Mouse (Mus musculus): ENCODE results near the gene Pex11b.
A peak's percentile ranks its signal among the peaks of the same experiment; 100 is the strongest.
"Not testable (repeated sequence)": the region's sequence is repeated elsewhere in the genome, so short reads cannot be mapped to it uniquely, and the experiment has no call there.

The Pex11b gene

GRCm38 (mm10) chr3:96606618-96607017 lies 28.6 kb upstream of the Pex11b start:
- ATAC-seq (ENCODE audit: insufficient number of reproducible peaks, low FRiP score, low TSS enrichment): no peak

- no peak for ATAC-seq (ENCODE audit: insufficient number of reproducible peaks, low FRiP score, low TSS enrichment)
Measured at GRCm38 (mm10) chr3:96617941-96618340, 17.2 kb upstream of the Pex11b start.

DNA sequence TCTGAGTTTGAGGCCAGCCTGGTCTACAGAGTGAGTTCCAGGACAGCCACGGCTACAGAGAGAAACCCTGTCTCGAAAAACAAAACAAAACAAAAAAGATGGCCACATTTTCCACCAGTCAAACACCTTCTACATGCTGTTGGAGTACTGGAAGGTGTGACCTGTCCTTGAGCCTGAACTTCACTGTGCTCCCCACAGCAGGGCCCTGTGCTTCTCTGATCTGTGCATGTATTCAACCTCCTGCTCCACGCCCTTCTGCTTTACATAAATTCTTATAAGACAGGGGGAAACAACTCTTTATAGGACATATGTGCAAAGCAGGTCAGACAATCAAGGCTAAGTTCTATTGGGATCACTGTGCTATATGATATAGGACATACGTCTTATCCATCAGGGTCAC lies 12.0 kb upstream of the Pex11b start:
- no peak for ATAC-seq (ENCODE audit: insufficient number of reproducible peaks, low FRiP score, low TSS enrichment)

- peak; percentile 95 for ATAC-seq (ENCODE audit: insufficient number of reproducible peaks, low FRiP score, low TSS enrichment)
Measured at GRCm38 (mm10) chr3:96629729-96630600, 5.2 kb upstream of the Pex11b start, which contains the start of gene Rbm8a. Gene Rbm8a, plus strand, starts transcription at chr3:96629933.

DNA sequence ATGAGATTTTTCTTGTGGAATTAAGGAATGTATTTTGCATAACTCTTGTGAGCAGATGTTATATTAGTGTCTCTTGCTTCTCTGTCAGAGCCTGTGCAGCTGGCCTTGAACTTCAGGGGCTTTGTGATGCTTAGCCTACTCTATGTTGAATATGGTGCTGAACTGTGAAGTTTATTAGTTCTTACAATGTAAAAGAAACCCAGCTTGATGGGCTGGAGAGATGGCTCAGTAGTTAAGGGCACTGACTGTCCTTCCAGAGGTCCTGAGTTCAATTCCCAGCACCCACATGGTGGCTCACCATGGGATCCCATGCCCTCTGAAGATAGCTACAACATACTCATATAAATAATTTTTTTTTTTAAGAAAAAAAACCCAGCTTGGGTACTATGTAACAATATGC lies 3.1 kb upstream of the Pex11b start:
- no peak for ATAC-seq (ENCODE audit: insufficient number of reproducible peaks, low FRiP score, low TSS enrichment)

- no peak for ATAC-seq (ENCODE audit: insufficient number of reproducible peaks, low FRiP score, low TSS enrichment)
Measured at GRCm38 (mm10) chr3:96634015-96634414, 1.2 kb upstream of the Pex11b start.

DNA sequence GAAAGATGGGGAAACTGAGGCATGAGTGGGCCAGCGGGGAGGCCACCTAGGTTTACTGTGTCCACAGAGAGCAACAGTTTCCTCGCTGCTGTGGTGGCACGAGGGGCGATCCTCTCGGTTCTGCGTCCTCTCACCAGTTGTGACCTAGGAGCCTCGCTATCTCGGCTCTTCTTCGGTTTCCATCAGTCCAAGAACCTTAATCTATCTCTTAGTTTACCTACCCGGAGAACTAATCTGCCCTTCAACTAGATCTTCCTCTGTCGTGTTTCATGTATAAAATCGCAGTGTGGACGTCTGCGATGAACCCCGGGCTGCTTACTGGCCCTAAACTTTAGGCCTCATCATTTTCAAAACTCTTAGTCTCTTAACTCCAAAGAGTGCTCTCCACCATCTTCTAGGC lies 730 bp downstream of the Pex11b start:
- ATAC-seq (ENCODE audit: insufficient number of reproducible peaks, low FRiP score, low TSS enrichment): no peak

DNA sequence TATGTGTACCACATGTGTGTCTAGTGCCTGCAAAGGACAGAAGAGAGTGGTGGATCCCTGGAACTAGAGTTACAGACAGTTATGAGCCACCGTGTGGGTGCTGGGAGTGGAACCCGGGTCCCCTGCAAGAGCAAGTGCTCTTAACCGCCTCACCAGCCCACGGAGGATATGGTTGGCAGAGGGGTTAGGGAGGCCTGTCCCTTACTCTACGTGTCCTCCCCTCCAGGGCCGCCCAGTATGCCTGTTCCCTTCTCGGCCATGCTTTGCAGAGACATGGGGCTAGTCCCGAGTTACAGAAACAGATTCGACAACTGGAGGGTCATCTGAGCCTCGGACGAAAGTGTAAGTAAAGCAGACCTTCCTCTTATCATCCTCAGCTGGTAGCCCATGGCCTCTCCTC lies 1.3 kb downstream of the Pex11b start:
- no peak for ATAC-seq (ENCODE audit: insufficient number of reproducible peaks, low FRiP score, low TSS enrichment)

GRCm38 (mm10) chr3:96639219-96639618 lies 4.0 kb downstream of the Pex11b start:
- ATAC-seq (ENCODE audit: insufficient number of reproducible peaks, low FRiP score, low TSS enrichment): no peak

- peak; percentile 56; the same call in 1 of the 2 replicates for ATAC-seq (ENCODE audit: insufficient number of reproducible peaks, low FRiP score, low TSS enrichment)
Measured at GRCm38 (mm10) chr3:96645018-96645649, 10.0 kb downstream of the Pex11b start, which contains the start of gene Itga10. Gene Itga10, plus strand, starts transcription at chr3:96645584.

DNA sequence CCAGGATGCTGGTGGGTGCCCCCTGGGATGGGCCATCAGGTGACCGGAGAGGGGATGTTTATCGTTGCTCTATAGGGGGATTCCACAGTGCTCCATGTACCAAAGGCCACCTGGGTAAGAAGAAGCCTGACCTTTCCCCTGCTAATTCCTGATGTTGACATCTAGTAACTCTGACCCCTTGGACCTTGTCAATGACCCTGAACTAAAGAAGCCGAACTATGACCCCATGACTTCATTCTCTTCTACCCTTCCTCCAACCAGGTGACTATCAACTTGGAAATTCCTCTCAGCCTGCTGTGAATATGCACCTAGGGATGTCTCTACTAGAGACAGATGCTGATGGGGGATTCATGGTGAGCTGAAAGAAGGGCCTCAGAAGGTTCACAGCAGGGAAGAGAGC lies 12.2 kb downstream of the Pex11b start:
- no peak for ATAC-seq (ENCODE audit: insufficient number of reproducible peaks, low FRiP score, low TSS enrichment)

DNA sequence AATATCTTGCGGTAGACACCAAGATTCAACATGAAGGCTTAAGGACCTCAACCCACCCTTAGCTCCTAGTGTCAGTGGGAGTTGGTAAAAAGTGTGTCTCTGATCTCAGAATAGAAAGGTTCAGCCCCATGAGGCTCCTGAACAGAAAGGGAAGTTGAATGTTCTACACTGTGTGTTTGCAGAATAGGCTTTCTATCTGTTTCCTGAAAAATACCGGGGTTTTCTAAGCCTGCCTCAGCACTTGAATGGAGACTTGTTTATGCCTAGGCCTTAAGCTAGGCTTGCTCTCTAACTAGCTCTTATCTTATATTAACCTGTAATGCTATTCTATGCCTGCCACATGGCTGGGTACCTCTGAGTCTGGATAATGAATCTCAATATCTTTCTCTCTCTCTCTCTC lies 25.7 kb downstream of the Pex11b start:
- ATAC-seq (ENCODE audit: insufficient number of reproducible peaks, low FRiP score, low TSS enrichment): no peak

GRCm38 (mm10) chr3:96662731-96663316 lies 27.6 kb downstream of the Pex11b start:
- no peak for ATAC-seq (ENCODE audit: insufficient number of reproducible peaks, low FRiP score, low TSS enrichment)

DNA sequence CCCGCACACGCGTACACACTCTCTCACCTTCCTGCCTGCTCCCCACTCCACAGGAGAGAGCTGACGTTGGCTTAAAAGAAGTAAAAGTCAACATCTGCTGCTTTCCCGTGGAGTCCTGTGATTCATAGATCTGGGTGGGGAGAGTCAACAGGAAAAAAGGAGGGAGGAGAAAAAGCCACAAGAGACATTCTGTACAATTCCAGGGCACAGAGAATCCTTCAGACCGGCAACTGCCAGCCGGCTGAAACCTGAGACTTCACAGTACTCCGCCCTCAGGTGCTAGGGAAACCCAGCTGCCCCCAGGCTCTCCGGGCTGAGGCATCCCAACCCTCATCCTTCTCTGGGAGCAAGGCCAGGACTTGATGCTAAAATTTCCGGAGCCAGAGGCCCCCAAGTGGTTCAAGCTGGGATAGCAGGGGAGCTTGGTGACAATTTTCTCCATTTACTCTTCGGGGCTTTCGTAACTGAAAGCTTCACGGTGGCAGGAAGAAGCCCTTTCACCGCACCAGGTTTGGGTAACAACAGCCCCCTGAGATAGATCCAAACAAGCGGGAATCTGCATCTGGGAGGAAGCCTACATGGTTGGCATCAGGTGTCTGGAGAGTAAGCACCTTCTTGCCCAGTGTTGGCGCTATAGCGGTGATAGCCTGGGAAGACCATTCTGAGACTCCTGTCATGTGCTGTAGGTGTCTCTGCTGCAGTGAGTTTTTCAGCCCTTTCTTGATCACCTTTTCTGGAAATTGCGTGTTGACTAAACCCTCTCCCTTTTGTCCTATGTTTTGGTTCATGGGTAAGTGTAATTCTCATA lies 28.5 kb downstream of the Pex11b start:
- ATAC-seq (ENCODE audit: insufficient number of reproducible peaks, low FRiP score, low TSS enrichment): peak; percentile 77

DNA sequence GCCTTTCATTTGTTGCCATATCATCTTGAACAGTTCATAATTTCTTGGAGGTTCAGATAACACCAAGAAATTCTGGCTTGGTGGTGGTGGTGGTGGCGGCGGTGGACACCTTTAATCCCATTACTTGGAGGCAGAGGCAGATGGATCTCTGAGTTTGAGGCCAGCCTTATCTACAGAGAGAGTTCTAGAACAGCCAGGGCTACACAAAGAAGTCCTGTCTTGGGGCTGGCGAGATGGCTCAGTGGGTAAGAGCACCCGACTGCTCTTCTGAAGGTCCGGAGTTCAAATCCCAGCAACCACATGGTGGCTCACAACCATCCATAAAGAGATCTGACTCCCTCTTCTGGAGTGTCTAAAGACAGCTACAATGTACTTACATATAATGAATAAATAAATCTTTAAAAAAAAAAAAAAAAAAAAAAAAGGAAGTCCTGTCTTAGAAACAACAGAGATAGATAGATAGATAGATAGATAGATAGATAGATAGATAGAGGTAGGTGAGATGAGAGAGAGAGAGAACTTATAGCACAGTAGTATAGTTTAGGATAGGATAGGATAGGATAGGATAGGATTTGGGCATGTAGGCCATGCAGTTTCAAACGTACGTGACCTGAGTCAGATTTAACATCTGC lies 30.7 kb downstream of the Pex11b start:
- not testable (repeated sequence) for ATAC-seq (ENCODE audit: insufficient number of reproducible peaks, low FRiP score, low TSS enrichment)

DNA sequence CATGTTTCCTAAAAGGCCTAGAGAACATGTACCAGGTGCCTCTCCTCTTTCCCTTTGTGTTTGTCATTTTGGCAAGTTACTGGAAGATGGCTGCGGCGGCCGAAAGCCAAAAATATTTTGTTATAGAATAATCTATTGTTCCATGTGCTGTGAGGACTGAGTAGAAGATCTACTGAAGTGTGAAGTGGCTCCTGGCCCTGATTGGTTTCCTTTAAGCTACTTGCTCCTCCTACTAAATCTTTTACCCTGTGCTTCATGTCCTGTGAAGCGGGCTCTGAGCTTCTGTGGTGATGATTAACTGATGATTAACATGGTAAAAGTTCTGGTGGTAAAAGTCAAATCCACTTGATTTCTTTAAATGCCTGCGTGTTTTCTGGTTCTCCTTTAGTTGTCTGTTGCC lies 31.7 kb downstream of the Pex11b start:
- ATAC-seq (ENCODE audit: insufficient number of reproducible peaks, low FRiP score, low TSS enrichment): no peak

DNA sequence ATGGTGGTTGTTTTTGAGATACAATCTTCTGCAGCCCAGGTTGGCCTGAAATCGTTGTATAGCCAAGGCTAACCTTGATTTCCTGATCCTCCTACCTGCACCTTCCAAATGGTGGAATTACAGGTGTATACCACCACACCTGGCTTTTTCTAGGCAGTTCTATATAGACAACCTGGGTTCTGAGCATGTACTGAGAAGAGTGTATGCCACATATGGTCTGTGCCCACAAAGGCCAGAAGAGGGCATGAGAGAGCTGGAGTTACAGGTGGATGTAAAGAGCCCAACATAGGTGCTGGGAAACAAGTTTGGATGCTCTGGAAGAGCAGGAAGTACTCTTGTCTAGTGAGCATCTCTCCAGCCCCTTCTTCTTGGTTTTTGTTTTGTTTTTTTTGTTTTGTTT lies 32.1 kb downstream of the Pex11b start:
- ATAC-seq (ENCODE audit: insufficient number of reproducible peaks, low FRiP score, low TSS enrichment): no peak

DNA sequence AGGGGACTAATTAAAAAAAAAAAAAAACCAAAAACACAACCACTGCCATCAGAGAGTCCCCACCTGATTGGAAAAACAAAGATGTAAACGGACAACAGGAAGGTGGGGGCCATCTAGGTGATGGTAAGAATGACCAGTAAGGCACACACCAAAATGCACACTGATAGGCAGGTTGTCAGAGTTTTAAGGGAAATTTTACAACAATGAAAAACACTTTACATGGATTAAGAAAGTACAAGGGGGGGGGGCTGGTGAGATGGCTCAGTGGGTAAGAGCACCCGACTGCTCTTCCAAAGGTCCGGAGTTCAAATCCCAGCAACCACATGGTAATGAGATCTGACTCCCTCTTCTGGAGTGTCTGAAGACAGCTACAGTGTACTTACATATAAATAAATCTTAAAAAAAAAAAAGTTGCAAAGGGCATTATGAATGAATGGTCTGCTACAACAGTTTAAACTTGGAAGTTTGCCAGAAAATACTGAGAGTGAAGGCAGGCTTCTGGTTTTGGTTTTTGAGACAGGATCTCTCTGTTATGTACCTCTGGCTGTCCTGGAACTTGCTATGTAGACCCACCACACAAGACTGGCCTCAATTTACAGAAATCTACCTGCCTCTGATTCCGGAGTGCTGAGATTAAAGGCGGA lies 33.4 kb downstream of the Pex11b start:
- no peak for ATAC-seq (ENCODE audit: insufficient number of reproducible peaks, low FRiP score, low TSS enrichment)

DNA sequence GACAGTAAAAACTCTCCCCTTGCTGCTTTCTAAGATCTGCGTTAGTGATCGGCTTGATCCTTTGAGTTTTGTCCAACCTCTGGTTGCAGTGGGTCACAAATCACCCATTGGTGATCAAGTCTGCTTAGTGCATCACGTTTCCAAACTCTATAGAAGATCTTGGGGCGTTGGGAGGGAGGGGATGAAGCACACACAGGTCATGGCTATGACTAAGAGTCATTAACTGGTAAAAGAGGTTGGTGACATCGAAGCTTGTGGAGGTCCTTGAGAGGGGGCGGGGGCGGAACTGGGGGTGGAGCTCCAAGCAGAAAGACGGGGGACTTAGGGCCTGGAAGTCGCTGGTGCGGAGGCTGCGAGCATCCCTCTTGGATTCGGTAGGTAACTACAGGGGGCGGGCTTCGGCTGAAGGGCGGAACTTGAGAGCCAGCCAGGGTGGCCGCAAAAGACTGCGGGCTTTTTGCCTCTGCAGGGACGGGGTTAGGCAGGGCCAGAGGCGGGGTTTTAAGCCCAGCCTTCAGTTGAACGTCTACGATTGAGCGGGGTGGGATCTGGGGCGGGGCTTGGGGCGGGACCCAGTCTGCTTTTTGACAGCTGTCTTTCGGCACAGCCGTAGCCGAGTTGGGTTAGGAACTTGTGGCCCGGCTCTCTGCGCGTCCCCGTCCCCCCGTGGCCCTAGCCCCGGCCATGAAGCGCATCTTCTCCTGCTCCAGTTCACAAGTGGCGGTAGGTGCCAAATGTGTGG lies 34.7 kb downstream of the Pex11b start, which contains the start of gene Ankrd35:
Gene Ankrd35 (plus strand): TSS at position 405 of the 742 bp plus-strand sequence.
- ATAC-seq (ENCODE audit: insufficient number of reproducible peaks, low FRiP score, low TSS enrichment): peak; percentile 84
